Mouse (Mus musculus): ENCODE data around the gene Scpep1. TPM values are rescaled to one million over a fixed set of nuclear protein-coding genes. Genes with fewer than 3 reads are reported as not detected.
"Not testable (repeated sequence)": the region's sequence is repeated elsewhere in the genome, so short reads cannot be mapped to it uniquely, and the experiment has no call there.

The Scpep1 gene
- total RNA-seq (2021) = 10 to 100 TPM; 13.2 to 13.9 TPM
- long read RNA-seq, experiment 1, transcript Scpep1-201 (13 exons, 2,097 nt) = major isoform, 13 of 14 reads
- long read RNA-seq, experiment 1, partial matches to known transcripts = 1 of 14 reads
- long read RNA-seq, experiment 1, other reads (novel, unspliced or antisense) = 0 of 14 reads
- long read RNA-seq, experiment 2, transcript Scpep1-201 (13 exons, 2,097 nt) = major isoform, 10 of 11 reads
- long read RNA-seq, experiment 2, partial matches to known transcripts = 1 of 11 reads
- long read RNA-seq, experiment 2, other reads (novel, unspliced or antisense) = 0 of 11 reads

DNA sequence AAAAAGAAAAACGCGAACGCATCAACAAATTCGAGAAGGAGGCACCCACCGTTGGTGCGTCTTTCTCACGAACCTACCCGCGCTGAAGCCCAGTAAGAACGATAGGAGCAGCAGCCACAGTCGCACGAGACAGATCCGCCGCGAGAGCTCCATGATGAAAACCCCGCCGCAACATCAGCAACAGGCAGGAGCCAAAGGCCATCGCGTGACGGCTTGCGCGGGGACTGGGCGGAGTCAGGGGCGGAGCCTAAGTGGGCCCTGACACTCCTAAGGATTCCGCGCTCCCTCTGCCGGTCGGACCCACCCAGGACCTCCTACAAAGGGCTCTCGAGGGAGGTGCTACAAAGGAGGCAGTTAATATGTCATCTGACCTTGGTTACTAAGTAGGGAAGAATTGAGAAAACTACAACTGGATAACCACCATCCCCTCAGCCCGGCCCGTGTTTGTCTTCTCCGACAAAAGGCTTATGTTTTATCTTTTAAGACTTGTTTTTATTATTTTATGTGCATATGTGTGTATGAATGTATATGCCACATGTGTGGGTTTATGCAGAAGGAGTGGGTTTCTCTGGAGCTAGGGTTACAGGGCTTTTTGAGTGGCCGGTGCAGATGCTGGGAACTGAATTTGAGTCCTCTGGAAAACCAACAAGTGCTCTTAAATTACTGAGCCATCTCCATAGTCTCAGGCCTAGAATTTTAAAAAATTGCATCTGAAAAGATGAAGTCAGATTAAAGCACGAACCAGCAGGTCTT lies at the start of gene Scpep1:
Gene Scpep1, minus strand, starts transcription at position 249 of the 753 bp plus-strand sequence.
- peak; percentile 92 for TF ChIP-seq CTCF (conservative IDR thresholded peaks at IDR 0.05)
- peak within 1 kb of the TSS; percentile 79 for H3K27ac ChIP-seq
- DNase-seq (ENCODE audit: low spot score in 2 of 2) = peak; percentile 95 to 96
- peak within 1 kb of the TSS; percentile 66 for H3K4me3 ChIP-seq

GRCm38 (mm10) chr11:89003726-89004125 lies 48.5 kb upstream of the Scpep1 start:
- peak overlapping the region; percentile 7; the same call in 1 of the 2 replicates for H3K27ac ChIP-seq

DNA sequence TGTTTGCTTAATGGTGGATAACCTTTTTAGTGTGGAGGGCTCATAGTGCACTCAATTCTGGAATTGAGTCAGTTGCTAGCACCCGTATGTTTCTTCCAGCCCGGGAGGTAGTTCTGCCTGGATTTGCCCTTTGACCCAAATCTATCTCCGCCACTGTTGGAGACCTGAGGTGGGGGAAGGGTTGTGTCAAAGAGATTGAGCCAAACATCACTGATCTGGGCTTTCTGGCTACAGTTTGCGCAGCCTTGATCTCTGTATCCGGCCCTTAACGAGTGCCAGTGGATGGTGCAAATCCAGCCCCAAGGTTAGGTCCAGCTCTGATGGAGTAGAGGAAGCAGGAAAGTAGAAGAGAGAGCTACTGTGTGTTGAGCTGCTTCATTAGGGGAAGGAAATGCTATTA lies 47.8 kb upstream of the Scpep1 start:
- Histone ChIP-seq H3K27ac (peak overlapping the region; percentile 7; the same call in 1 of the 2 replicates), H3K4me3 (no peak overlapping the region)
- no peak for TF ChIP-seq CTCF (conservative IDR thresholded peaks at IDR 0.05)
- no peak for DNase-seq (ENCODE audit: low spot score in 2 of 2)

More at GRCm38 (mm10) chr11:89003726-89004125, 48.5 kb upstream of the Scpep1 start:
- H3K4me3 ChIP-seq = no peak overlapping the region; the same call in 1 of the 2 replicates
- TF ChIP-seq CTCF (conservative IDR thresholded peaks at IDR 0.05) = no peak
- DNase-seq (ENCODE audit: low spot score in 2 of 2) = no peak

DNA sequence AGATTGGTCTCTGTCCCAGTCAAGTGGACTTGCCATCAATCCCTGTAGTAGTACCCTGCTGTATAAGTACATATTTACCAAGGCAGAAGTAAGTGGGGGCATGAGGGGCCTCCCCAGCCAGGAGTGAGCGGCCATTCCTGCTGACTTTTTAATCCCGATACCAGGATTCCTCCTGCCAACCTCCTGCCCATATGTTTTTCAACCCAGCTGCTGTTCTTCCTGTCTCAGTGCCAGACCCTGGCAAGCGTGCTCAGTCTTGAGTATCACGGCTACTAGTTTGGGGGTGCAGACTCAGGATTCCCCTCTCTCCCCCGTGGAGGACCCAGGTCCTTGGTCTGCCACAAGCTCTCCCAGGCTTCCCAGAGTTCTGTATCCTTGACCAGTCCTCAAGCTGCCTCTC lies 47.4 kb upstream of the Scpep1 start:
- Histone ChIP-seq H3K4me3 (peak overlapping the region; percentile 7; the same call in 1 of the 2 replicates), H3K27ac (peak overlapping the region; percentile 7; the same call in 1 of the 2 replicates)
- DNase-seq (ENCODE audit: low spot score in 2 of 2) = no peak
- TF ChIP-seq CTCF (conservative IDR thresholded peaks at IDR 0.05) = no peak

- DNase-seq (ENCODE audit: low spot score in 2 of 2) = no peak
- no peak overlapping the region for H3K27ac ChIP-seq
- H3K4me3 ChIP-seq = no peak overlapping the region; the same call in 1 of the 2 replicates
- TF ChIP-seq CTCF (conservative IDR thresholded peaks at IDR 0.05) = no peak
Observed at GRCm38 (mm10) chr11:89002068-89002467, 46.8 kb upstream of the Scpep1 start.

DNA sequence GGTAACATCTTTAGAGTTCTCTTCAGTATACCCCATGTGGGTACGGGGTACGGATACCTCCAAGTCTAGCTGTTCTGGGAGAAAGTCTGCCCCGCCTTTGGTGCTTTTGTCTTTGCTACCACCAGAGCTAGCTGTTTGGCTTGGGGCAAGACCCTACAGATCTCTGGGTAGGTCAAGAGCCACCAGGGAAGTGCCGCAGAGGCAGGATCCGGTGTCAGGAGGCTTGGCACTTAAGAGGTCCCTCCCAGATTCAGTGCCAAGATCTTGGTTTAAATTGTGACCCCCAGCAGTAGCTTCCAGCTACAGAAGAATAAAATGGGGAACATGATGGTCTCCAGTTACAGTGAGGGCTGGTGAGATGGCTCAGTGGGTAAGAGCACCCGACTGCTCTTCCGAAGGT lies 46.3 kb upstream of the Scpep1 start:
- TF ChIP-seq CTCF (conservative IDR thresholded peaks at IDR 0.05) = no peak
- H3K4me3 ChIP-seq = no peak overlapping the region; the same call in 1 of the 2 replicates
- DNase-seq (ENCODE audit: low spot score in 2 of 2) = no peak
- H3K27ac ChIP-seq = no peak overlapping the region

DNA sequence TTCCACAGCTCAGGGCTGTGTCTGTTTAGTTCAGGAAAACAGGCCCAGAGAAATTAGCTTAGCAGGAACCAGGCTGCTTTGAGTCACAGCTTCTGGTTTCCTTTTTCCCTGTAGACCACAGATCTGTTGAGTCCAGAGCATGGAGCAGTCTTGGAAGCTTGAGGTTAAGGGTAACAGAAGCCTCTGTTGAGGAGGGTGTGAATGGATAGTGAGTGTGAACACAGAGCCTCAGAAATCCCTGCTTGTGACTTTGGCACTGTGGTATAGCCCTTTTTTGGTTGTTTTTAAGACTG lies 45.2 kb upstream of the Scpep1 start:
- TF ChIP-seq CTCF (conservative IDR thresholded peaks at IDR 0.05) = no peak
- no peak for DNase-seq (ENCODE audit: low spot score in 2 of 2)
- Histone ChIP-seq H3K27ac (no peak overlapping the region; the same call in 1 of the 2 replicates), H3K4me3 (peak overlapping the region; percentile 50)

DNA sequence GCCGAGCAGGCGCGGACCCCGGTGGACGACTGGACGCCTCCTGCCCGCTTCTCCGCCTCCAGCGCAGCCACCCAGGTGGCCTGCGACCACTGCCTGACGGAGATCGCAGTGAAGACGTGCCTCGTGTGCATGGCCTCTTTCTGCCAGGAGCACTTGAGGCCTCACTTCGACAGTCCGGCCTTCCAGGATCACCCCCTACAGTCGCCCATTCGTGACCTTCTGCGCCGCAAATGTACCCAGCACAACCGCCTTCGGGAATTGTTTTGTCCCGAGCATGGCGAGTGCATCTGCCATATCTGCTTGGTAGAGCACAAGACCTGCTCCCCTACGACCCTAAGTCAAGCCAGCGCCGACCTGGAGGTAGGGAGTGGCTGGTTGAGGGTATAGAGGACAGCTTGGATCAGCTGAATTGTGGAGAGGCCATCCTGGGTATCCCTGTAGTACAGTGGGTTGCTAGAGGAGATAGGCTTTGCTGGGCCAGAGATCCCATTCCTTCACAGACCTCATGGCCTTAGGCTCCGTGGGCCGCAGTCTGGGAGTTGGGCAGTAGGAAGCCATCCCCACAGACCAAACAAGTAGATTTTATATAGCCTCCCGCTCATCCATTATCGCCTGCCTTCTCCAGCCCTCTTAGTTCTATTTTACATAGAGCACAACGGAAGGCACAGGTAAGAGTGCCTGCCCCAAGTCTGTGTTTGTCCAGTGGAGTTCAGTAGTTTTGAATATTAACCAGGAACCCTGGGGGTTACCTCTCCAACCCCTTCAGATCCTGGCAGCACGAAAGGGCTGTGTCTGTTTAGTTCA lies 44.7 kb upstream of the Scpep1 start:
- no peak for TF ChIP-seq CTCF (conservative IDR thresholded peaks at IDR 0.05)
- H3K4me3 ChIP-seq = peak overlapping the region; percentile 50
- H3K27ac ChIP-seq = peak overlapping the region; percentile 58
- no peak for DNase-seq (ENCODE audit: low spot score in 2 of 2)

DNA sequence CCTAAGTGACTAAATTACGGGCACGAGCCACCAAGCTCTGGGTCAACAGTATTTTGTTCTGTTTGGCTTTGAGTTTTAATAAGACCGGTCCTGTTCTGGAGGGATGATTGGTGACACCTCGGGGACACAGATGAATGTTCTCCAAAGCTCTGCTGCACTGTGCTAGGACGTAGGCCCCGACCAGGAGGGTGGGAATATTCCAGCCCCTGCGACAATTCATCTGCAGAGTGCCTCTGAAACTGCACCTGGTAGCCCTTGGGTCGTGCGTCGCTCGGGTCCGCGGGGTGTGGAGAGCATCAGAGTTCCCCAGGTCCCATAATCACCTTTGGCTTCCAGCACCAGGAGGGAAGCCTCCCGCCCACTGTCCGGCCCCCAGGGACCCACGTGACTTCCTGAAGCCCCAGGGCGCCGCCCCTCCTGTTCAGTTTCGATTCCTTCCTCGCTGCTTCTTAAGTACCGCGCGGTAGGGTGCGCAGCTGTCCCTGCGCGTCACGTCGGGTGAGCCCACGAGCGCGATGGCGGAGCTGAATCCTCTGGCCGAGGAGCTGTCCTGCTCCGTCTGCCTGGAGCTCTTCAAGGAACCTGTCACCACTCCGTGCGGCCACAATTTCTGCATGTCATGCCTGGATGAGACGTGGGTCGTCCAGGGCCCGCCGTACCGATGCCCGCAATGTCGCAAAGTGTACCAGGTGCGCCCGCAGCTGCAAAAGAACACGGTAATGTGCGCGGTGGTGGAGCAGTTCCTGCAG lies 43.9 kb upstream of the Scpep1 start, which contains the start of gene Trim25:
Gene Trim25, plus strand, starts transcription at position 403 of the 749 bp plus-strand sequence.
- H3K4me3 ChIP-seq = peak within 1 kb of the TSS; percentile 50
- no peak for TF ChIP-seq CTCF (conservative IDR thresholded peaks at IDR 0.05)
- peak; percentile 47 to 53 for DNase-seq (ENCODE audit: low spot score in 2 of 2)
- H3K27ac ChIP-seq = peak within 1 kb of the TSS; percentile 58

- TF ChIP-seq CTCF (conservative IDR thresholded peaks at IDR 0.05) = no peak
- H3K4me3 ChIP-seq = no peak overlapping the region
- no peak for DNase-seq (ENCODE audit: low spot score in 2 of 2)
- H3K27ac ChIP-seq = no peak overlapping the region
Observed at GRCm38 (mm10) chr11:88998406-88998805, 43.1 kb upstream of the Scpep1 start.

DNA sequence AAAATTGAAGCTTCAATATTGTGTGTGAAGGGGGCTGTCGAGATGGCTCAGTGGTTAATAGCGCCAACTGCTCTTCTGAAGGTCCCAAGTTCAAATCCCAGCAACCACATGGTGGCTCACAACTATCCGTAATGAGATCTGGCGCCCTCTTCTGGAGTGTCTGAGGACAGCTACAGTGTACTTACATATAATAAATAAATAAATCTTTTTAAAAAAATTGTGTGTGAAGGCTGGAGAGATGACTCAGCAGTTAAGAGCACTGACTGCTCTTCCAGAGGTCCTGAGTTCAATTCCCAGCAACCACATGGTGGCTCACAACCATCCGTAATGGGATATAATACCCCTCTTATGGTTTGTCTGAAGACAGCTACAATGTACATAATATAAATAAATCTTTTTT lies 42.1 kb upstream of the Scpep1 start:
- not testable (repeated sequence) for H3K27ac ChIP-seq; H3K4me3 ChIP-seq; DNase-seq (ENCODE audit: low spot score in 2 of 2)
- TF ChIP-seq CTCF (conservative IDR thresholded peaks at IDR 0.05) = peak; percentile 66

GRCm38 (mm10) chr11:88996427-88996826 lies 41.2 kb upstream of the Scpep1 start:
- no peak for DNase-seq (ENCODE audit: low spot score in 2 of 2)
- H3K27ac ChIP-seq = no peak overlapping the region
- no peak for TF ChIP-seq CTCF (conservative IDR thresholded peaks at IDR 0.05)
- H3K4me3 ChIP-seq = no peak overlapping the region

Data from layer of hippocampus, adult 2 months (tissue).